Mouse (Mus musculus) kidney, postnatal 25 days (tissue): ENCODE measurements around the gene Ubash3b.

ENCODE experiments used
- DNase-seq, 2 experiments: peaks; one replicate each; pipeline ENCODE4 v3.0.0; 2021; ENCODE audit warnings: mixed read lengths in 2 of 2

Gene Ubash3b

DNA sequence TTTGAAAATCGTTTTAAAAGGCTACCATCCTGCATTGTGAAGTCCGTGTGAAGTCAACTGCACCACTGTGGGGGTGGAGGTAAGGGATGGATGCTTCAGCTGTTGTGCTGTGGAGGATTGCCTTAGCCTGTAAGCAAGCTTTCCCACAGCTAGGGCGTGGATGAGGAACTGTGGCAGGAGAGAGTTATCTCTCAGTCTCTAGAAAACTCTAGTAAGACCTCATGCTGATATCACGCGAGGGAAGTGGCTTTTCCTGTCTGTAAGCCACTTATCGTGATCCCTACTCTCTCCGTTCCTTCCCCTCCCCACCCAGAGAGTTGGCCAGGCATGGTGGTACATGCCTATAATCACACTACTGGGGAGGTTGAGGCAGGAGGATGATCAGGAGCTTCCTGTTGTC is 112.2 kb downstream of the Ubash3b start:
- no peak for DNase-seq

DNA sequence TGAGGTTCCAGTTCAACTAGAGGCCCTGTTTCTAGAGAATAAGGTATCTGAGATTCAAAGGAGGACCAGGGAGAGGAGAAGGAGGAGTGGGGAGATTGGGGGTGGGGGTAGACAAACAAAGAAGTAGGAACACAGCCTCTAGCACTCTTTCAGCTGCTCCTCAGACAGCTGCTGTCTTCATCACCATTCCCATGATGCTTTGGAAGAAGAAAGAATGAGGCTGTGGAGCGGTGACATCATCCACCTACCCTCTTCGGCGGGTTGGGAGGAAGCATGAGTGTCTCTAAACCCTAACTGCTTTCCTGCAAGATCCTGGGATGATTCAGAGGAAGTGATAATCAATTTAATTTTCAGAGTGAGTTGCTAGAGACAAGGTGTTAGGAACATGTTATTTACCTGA is 112.7 kb downstream of the Ubash3b start:
- DNase-seq = no peak

DNA sequence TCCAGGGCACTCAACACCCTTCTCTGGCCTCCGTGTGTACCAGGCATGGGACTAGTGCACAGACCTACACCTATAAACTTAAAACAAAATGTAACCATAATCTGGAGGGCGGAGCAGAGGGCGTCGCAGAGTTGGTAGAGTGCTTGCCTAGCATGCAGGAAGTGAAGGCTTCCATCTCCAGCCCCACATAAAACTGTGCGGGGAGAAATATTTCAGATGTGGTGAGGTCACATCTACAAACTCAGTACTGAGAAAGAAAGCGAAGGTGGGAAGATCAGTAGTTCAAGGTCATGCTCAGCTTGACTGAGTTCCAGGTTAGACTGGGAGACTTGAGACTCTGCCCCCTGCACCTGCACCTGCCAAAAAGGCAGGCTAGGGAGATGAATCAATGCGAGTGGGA is 113.3 kb downstream of the Ubash3b start:
- no peak for DNase-seq

DNA sequence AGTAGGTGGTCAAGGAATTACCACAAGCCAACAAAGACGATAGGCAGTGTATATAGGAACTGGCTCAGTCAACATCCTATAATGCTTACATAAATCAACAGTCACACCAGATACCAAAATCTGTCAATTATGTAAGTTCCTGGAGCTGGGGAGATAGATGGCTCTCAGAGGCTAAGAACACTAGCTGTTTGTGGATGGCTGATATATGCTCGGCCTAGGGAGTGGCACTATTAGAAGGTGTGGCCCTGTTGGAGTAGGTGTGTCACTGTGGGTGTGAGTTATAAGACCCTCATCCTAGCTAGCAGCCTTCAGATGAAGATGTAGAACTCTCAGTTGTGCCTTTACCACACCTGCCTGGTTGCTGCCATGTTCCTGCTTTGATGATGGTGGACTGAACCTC is 113.8 kb downstream of the Ubash3b start:
- DNase-seq = no peak

DNA sequence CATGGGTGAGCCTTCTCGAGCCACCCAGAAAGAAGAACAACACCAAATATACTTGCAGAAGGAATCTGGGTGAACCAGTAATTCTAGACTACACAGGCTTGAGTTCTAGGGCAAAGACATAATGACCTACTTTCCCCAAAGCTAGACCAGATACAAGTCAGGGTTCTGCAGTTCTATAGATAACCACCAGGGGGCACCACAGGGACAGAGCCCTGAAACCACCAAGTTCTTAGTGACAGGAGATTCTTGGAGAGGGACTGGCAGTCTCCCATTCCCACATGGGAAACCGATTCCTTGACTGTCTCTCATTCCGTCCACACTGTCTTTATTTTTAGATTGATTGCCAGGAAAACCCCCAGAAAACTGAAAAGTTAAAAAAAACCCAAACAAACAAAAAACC is 116.9 kb downstream of the Ubash3b start:
- DNase-seq = peak; percentile 78 to 94

DNA sequence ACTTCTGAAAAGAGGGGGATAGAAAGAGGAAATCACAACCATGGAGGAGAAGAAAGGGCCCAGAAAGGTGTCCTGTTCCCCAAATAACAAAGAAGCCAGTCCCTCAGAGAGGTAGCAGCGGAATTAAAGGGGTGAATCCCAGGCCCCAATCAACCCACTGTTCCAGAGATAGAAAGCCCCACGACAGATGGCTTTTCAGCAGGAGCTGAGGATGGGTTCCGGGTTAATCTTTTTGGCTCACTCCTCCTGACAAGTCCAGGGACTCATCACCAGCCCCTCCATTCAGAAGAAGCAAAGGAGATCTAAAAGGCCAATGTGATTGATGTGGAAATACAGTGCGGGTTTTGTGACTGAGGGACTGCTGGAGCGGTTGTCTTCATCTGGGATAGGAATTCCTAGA is 117.9 kb downstream of the Ubash3b start:
- no peak for DNase-seq

DNA sequence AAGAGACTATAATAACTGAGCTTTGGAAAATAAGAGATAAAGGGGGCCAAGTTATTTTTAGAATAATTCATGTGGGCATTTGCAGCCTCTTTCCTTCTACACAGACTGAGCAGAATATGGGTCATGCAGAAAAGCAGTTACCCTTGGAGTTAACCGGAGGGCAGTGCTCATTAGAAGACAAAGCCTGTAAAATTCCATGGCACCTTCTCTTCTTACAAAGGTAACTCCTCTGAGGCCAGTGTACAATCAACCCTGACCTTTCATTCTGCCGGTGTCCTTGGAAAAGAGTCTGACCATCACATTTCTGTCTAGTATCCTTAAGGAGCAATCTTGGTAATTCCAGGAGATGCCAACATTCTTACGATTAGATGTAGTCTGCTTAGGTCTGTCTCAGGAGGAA is 120.1 kb downstream of the Ubash3b start:
- no peak for DNase-seq

DNA sequence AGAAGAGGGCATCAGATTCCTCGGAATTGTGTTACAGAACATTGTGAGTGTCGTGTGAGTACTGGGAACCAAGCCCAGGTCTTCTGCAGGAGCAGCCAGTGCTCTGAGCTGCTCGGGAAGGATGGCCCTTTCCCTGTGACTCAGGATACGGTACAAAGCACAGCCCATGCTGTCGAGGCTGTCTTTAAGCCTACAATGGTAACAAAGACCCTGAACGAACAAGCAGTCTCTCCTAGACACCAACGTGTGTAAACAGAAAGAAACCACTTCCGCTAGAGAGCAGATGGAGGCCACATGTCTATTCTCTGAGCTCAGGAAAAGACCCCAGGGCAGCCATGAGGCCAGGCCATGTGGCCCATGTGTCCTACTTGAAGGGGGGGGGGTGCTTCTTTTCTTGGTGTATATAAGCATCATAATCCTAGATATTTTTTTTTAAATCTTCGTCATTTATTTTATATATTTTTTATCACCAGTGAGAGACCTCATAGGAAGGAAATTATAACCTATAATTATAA is 123.3 kb downstream of the Ubash3b start:
- no peak for DNase-seq

DNA sequence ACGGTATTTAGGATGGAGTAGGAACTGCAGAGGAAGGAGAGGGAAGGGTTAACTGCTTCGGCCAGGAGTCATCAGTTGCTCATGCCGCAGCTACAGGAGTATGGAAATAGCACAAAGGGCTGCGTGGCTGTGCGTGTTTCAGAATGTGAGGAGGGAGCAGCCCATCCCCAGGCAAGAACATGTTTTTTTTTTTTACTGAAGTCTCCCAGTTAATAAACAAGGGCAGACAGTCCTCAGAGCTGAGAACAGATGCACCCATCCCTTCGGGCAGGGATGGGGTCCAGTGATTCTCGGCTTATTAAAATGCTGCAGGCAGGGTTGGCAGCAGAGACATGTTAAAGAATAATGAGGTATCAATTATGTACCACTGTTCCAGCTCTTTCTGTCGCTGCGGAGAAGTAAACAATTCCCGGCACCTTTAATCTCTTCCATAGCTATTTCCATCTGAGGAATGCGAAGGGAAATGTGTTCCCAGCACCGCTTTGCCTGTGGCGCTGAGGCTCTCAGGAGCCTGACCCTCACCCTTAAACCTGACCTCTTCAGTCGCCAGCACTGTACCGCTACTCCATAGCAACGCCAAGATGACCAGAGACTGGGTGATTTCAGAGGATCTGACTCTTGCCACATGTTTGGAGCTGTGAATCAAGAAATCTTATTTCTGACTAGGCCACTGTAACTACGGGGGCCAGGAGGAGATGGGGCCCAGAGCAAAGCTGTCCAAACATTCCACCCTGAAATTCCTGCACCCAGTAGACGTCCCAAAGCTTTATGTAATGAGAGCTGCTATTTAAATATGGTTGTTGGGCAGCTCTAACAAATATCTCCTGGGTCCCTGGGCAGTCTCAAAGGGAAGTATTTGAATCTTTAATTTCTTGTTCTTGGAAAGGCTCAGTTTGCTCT is 129.7 kb downstream of the Ubash3b start:
- DNase-seq = no peak

DNA sequence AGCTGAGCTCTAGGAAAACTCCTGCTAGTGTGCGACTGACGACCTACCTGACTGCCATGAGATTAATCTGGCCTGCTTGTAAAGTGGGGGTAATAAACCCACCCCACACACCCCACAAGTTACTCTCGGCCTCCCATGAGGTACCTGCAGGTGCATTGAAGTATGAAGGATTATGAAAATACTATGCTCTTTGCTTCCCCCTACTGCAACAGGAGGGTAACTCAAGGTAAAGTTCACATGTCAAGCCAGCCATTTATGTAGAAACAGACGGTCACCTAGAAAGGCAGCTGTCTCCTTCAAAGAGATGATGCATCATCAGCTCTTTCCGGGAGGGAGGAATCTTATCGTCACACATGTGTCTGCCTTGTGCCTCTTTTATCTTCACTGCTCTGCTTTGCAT is 131.7 kb downstream of the Ubash3b start:
- DNase-seq = no peak

DNA sequence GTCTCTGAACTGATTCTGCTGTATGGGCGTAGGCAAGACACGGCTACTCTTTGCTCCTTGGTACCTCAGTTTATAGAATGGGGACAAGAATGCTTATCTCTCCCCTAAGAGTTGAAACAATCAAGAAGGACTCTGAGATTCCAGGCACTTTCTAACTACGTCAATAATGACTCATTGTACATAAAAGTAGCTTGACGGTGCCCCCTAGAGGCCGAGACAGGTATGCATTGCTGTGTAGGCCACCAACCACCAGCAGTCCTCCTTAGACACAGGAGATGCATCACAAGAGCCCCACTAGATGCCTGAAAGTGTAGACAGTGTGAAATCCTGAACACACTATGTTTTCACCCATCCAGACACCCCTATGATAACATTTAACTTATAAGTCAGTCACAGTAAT is 133.0 kb downstream of the Ubash3b start:
- DNase-seq = peak; percentile 48 to 82

DNA sequence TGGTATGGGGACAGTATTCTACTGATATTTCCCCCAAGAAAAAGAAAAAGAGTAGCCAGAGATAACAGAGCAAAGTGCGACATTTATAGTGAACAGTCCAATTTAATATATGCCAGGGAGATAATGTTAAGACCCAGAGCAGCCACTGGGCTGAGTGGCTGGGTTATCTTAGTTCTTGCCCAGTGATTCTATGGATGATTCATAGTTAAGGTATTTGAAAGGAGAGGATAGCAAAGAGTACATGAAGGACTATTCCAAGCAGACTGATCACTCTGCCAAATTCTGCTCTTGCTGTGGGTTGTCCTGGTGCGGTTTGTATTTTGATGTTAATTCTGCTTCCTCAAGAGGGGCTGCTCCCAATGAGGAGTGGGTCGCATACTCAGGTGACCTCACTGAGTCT is 139.8 kb downstream of the Ubash3b start:
- DNase-seq = no peak

DNA sequence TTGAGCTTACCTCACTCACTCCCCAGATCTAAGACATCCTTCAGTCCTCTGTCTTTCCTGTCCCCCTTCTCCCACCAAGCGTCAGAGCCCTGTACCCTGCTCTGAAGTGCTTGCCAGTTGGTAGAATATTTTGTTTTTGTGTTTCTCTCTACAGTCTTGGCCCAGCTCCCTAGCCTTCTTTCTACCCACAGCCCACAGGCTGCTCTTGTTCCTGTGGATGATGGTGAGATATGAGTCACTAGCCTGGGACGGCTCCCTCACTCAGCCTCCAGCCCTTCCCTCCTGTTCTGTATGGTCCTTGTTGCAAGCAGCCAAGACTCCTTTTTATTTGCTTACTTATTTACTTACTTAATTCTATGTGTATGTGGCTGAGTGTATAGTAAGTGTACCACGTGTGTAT is 141.0 kb downstream of the Ubash3b start:
- no peak for DNase-seq

DNA sequence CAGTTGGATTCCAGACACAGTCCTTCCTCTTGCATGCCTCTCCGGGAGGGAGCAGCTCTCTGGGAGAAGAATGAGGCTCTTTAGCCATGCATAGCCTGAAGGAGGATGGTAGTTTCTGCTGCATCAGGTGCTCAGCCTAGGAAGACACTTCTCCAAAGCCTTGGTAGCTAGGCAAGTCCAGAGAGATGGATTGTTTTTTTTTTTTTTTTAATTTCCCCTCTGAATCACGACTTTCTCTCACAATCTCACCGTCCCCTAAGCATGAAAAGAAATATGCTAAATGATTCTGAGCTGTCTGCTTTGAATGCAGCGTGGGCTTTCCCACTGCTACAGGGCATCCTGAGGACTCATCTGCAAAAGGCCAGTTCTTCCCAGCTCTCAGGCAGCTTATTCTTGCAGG is 147.0 kb downstream of the Ubash3b start:
- DNase-seq = no peak

DNA sequence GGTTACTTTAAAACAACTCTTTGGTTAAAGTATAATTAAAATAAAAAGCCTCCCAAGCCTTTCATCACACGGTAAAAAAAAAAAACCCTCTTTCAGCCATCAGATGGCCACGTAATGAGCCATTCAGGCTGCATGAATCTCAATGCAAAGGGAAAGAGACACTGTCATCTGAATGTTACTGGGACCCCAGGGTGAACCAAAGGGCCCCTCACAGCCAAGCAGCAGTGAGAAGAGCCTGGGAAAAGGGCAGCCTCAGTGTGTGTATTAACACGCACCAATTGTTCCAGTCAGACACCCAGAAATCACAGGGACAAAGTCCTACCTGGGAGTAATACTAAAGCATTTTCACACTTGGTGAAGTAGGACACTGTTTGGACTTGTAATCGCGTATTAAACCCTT is 149.0 kb downstream of the Ubash3b start:
- no peak for DNase-seq

DNA sequence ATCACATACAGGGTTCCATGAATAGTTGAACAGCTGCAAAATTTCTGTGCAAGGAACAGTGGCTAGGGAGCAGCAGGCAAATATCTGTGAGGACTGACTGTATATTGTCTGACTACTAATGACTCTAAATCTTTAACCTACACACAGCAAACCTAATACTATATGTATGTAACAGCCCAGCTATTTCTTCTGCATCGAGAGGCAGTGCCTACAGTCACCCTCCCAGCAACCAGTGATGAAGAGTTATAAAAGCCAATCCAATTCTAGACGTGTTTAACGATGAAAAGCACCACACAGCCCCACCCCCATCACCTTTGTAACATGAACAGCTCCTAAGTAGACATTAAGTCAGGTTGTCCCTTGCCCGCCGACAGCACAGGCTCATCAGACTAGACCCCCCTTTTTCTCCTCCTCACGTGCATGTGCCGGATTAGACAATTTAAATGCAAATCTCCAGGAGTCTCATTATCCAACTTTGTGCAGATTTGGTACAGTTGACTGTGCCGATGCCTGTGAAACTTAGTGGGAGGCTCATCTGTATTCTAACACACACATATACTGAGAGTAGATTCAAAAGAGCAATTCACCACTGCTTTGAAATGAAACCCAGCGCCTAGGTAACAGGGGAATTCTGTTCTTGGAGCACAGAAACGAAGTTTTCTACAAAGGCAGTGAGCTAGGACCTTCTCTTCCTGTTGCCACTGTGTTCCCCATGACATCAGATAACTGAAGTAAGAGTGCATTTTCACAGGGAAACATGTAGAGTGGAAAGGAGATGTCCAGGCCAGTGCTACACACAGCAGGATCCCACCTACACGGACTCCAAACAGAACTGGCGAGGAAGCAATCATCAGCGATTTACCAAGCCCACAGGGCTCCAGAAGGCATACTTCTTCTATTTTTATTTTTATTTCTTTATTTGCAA is 149.7 kb downstream of the Ubash3b start:
- DNase-seq = no peak

DNA sequence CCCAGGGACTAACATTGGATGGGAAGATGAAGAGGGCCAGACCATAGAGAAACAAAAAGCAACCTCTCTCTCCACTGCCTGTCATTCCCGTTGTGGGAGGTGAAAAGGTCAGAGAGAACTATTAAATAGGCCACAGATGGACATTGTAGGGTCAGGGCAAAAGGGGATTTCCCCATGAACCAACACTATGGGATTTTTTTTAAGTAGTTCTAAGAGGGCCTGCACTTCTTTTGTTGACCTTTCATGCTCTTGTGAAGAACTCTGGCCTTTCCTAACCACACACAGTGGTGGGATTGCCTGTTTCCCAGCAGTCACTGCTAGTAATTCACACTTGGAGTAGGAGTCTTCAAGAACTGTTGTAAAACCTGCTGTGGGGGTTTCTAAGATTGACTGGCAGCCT is 153.7 kb downstream of the Ubash3b start:
- no peak for DNase-seq

DNA sequence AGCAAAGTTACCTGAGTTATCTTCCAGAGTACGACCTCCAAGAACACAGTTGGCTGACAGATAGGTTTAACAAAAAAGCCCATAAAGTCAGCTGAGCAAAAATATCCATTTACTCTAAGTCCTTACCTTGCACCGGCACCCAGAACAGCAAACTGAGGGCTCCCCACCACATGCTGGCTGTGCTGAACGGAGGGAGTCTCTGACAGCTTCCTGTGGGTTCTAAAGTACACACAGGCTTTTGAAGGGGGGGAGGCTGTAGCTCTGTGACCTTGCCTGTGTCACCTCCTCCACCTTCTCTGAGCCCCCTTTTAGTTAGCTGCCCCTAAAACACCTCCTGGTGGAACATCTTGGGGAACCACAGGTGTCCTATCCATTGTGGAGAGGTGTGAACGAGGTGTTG is 157.1 kb downstream of the Ubash3b start, which contains the start of gene Crtam:
Gene Crtam, minus strand, starts transcription at position 214 of the 400 bp plus-strand sequence.
- DNase-seq = no peak

DNA sequence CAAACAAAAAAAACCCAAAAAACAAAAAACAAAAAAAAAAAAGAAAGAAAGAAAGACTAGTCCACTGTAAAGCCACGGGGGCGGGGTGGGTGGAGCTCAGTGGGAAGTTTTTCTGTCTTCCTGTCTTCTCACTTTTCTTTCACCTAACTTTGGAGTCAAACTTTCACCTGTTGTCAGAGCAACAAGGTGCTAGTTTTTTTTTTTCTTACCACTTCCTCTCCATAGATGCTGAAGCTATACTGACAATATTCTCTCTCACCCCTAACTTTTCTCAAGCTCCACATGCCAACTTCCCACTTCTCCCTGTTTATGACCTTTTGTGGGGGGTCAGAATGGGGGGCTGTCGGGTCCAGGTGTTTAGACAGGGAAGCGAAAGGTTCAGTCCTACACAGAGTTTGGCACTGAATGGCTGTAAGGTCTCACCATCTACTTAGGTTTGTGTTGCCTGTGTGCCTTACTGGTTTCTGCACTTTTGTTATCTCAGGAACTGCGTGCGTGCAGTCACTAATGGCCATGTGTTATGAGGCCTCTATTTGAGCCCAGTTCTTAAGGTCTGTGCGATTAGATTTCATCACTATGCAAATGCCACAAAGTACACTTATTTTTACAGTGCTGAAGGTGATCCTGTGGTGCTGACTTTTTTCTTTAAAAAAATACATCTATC is 164.2 kb downstream of the Ubash3b start:
- DNase-seq = no peak

DNA sequence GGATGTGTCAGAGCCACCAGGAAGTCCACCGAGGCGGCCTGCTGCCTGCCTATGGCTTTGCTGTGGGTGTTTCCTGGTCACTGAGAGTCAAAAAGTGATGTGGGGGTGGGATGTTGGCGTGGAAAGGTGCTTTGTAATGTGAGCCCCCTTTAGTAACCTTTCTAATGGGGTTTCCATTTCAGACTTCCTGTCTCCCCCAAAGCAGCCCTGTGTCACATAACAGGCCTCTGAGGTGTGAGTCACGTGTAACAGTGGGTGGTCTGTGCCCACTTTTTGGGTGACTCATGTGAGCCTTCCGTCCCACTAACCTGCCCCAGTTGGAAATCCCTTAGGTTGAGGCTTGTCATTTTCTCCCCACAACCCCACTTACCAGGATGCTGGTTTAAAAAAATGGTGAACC is 167.4 kb downstream of the Ubash3b start:
- DNase-seq = no peak

DNA sequence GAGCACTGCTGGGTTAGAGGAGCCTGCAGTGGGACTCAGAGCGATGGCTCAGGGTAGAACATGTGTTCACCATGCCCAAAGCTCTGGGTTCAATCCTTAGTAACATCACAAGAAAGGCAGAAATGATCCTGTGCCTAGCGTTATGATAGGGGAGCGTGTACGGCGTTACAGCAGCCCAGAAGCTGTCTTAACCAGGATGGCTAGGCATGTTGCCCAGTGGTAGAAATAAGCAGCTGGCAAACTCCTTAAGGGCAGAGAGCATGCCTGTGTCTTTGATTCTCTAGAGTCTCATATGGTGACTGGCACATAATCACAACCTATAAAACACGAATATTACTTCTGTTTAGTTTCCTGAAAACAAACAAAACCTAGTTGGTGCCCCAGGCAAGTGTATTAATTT is 170.0 kb downstream of the Ubash3b start:
- no peak for DNase-seq

DNA sequence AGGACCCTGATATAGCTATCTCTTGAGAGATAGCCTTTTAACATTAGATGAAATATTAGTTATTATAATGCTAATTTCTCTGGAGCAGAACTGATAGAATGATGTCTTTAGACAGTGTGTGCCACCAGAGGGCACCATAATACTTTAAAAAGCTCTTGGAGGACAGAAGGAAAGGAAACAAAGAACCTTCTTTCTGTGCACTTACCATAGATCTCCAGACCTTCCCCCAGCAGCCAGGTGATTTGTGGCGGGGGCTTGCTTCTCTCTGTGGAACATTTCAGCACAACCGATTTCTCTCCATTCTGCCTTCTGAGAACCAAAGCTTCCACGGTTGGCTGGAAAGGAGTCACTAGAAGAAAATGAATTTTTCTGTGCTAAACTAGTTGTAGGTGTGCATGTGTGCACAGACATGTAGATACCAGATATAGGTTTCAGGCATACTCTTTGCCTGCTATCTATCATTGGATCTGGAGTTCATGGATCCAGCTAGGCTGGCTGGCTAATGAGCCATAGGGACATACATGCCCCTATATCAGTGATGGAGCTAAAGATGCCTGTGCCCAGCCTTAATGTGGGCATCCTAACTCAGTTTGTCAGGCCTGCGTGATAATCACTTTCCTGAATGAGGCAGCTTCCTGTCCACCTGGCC is 171.4 kb downstream of the Ubash3b start:
- peak in 1 of 2 experiments; percentile 73 for DNase-seq
